Mouse (Mus musculus) lung, adult 2 months (tissue): Measurements from ENCODE around the gene Olfr478. TPM values are rescaled to one million over a fixed set of nuclear protein-coding genes. Genes with fewer than 3 reads are reported as not detected.
"Not testable (repeated sequence)": the region's sequence is repeated elsewhere in the genome, so short reads cannot be mapped to it uniquely, and the experiment has no call there.

ENCODE experiments used
- DNase-seq: peaks from one replicate; pipeline ENCODE4 v3.0.0; 2022
- H3K4me1 ChIP-seq: fragments of 200-500 bp; 2 replicates; pipeline ENCODE4 v1.6.1; 2011; ENCODE audit warnings: low read length; ENCODE audit not compliant: control insufficient read depth, insufficient read depth
- H3K4me3 ChIP-seq: fragments of 200-500 bp; replicated peaks from 2 replicates; pipeline ENCODE3; 2011; ENCODE audit warnings: low read depth, mild to moderate bottlenecking, control low read depth, low read length; ENCODE audit errors: extremely low read depth
- CTCF ChIP-seq: fragments of 200-500 bp; IDR thresholded peaks from 2 replicates; pipeline ENCODE4 v1.5.1; 2011; ENCODE audit warnings: mild to moderate bottlenecking, low read length, control low read depth; ENCODE audit not compliant: insufficient read depth
- POLR2A ChIP-seq: fragments of 200-500 bp; IDR thresholded peaks from 2 replicates; pipeline ENCODE4 v1.6.1; 2011; ENCODE audit warnings: low read depth, mild to moderate bottlenecking, control low read depth, low read length, borderline replicate concordance; ENCODE audit errors: extremely low read depth
- WGBS: fragments of 180-500 bp; shearing (Covaris S2); methylation state at CpG from one replicate; pipeline ENCODE4 v1.1.7; 2018; 5-methylcytosine and 5-hydroxymethylcytosine counted together
- polyA plus RNA-seq: library from polyadenylated mRNA; depleted of rRNA; stranded (reverse); fragments of >200 nt; gene quantifications from 2 replicates; pipeline ENCODE4 v1.2.3, GENCODE M21; 2012; rRNA removed

The Olfr478 gene
- not detected in 2 replicates for polyA plus RNA-seq

DNA sequence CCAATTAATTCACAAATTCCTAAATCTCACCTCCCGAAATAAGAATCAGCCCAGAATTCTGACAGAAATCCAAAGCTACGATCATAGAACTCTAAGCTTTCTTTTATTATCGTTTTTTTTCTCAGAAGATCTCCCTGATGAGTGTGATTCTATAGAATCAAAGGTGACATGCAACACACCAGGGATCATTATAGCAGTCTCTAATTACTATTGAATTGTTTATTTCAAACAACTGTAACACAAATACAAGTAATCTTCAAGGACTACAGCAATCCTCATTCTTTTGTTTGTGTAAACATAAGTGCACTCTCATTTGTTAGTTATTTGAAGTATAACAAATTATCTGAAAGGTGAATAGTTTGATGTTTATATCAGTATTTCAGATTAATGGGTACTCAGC is at the start of gene Olfr478:
TSS of gene Olfr478 (minus strand) at position 101 of the 400 bp plus-strand sequence.
- 67% methylated on average over 3 of the region's 3 CpGs for WGBS
- no peak for DNase-seq
- TF ChIP-seq POLR2A (no peak), CTCF (no peak)
- H3K4me1 ChIP-seq = no peaks in the 10 kb centered on the region
- no peak within 1 kb of the TSS for H3K4me3 ChIP-seq

DNA sequence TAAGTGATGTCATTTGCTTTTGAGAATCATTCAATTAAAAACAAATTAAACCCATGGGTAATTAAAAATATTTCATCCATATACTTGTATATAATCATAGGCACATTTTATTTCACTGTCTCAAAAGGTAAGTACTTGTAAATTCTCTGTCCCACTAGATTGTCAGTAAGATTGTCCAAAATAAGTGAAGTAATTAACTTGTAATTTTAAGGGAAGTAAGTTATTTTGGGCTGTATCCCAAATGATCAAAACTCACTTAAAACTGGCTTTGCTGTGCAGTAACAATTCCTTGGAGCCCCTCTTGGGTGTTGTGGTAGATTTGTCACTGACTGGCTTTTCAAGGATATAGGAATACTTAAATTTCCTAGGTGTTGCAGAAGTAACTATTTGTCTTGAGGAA is 45.8 kb upstream of the Olfr478 start, which contains the start of gene Olfr481:
TSS of gene Olfr481 (plus strand) at position 301 of the 400 bp plus-strand sequence.
- H3K4me3 ChIP-seq = no peak within 1 kb of the TSS
- no peak for DNase-seq
- TF ChIP-seq CTCF (no peak), POLR2A (no peak)
- no peaks in the 10 kb centered on the region for H3K4me1 ChIP-seq

DNA sequence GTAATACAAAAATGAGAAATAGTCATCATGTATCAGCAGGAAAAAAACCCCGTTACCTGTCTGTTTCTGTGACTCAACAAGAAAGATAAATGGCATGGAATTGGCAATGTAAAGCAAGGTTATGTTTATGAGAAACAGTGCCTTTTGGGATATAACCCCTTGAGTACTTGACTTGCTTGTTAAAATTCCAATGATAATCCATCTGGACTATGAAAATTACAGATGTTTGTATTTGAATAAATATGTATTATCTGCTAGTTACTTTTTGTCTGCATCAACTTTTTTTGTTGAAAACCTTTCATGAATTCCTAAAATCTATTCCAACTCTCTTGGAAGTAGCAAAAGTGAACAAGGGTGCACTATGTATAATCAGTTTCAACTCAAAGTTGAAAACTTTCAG is 33.5 kb upstream of the Olfr478 start, which contains the start of gene Olfr480:
TSS of gene Olfr480 (minus strand) at position 101 of the 400 bp plus-strand sequence.
- Histone ChIP-seq H3K4me3 (no peak within 1 kb of the TSS), H3K4me1 (no peaks in the 10 kb centered on the region)
- DNase-seq = no peak
- 80% methylated on average over 1 of the region's 1 CpGs for WGBS
- no peak for TF ChIP-seq POLR2A
- TF ChIP-seq CTCF = no peak

DNA sequence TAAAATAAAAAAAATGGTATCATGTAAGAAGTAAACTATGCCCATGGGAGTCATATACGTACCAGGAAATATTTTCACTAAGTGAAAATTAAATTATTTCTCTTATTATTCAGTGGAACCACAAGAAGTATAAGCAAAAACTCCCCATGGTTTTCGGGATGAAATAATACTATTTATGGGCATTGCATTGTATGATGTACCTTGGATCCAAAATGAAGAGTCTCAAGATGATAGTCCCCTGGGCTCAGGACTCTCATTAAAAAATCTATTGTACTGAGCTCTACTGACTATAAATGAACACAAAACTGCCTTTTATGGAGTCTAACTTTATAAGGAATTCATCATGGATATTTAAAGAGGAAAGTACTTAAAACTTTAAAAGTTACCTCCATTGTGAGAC is 16.6 kb upstream of the Olfr478 start, which contains the start of gene Olfr479:
TSS of gene Olfr479 (plus strand) at position 301 of the 400 bp plus-strand sequence.
- Histone ChIP-seq H3K4me1 (no peaks in the 10 kb centered on the region), H3K4me3 (no peak within 1 kb of the TSS)
- no peak for TF ChIP-seq CTCF
- no peak for TF ChIP-seq POLR2A
- no peak for DNase-seq
- 85% methylated on average over 2 of the region's 2 CpGs for WGBS

DNA sequence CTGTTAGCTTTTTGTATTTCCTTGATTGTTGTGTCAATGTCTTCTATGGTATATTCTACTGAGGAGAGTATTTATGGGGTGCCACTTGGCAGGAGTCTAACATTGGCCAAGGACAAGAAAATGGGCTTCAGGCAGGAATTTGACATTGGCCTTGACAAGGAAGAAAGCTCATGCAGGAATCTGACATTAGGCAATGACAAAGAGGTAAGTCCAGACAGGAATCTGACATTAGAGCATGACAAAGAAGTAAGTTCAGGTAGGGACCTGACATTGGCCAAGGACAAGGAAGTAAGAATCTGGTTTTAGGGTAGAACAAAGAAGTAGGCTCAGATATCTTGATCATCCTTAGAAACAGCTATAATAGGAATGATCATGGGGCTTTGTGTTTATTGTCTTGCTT is 19.5 kb downstream of the Olfr478 start:
- DNase-seq, H3K4me1 ChIP-seq, H3K4me3 ChIP-seq: not testable (repeated sequence)

DNA sequence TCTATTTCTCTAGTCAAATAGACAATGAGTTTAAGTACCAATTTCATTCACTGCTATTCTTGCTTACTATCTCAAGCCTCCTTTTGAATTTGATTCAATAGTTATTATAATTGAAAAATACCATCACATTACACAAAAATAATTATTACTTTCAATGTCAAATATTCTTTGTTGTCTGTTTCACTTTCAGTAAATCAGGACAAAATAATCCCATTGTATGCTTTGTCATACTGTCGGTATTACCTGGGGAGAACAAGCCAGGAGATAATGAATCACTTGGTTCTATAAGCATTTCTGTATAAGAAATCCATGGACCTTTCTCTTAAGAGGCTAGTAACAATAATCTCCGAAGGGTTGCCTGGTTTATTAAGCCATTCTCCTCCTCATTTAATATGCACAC is 47.4 kb downstream of the Olfr478 start, which contains the start of gene Olfr477:
TSS of gene Olfr477 (plus strand) at position 301 of the 400 bp plus-strand sequence.
- no peak for DNase-seq
- TF ChIP-seq CTCF (no peak), POLR2A (no peak)
- no peaks in the 10 kb centered on the region for H3K4me1 ChIP-seq
- WGBS = 68% methylated on average over 2 of the region's 2 CpGs
- no peak within 1 kb of the TSS for H3K4me3 ChIP-seq

Other genes with a start within 250 kb of the Olfr478 start
- gene Ovch2, start 232.8 kb downstream of the Olfr478 start, polyA plus RNA-seq = not detected in 2 replicates
- not detected in 2 replicates for gene Olfr467, start 221.7 kb downstream of the Olfr478 start, polyA plus RNA-seq
- not detected in 2 replicates for gene Olfr469, start 208.4 kb downstream of the Olfr478 start, polyA plus RNA-seq
- gene Olfr470, start 186.5 kb downstream of the Olfr478 start, polyA plus RNA-seq = not detected in 2 replicates
- gene Olfr472, start 136.1 kb downstream of the Olfr478 start, polyA plus RNA-seq = not detected in 2 replicates
- gene Olfr473, start 103.5 kb downstream of the Olfr478 start, polyA plus RNA-seq = not detected in 2 replicates
- gene Olfr474, start 79.3 kb downstream of the Olfr478 start, polyA plus RNA-seq = not detected in 2 replicates
- not detected in 2 replicates for gene Olfr476, start 69.2 kb downstream of the Olfr478 start, polyA plus RNA-seq
- not detected in 2 replicates for gene Olfr477, start 47.3 kb downstream of the Olfr478 start, polyA plus RNA-seq
- gene Olfr479, start 16.7 kb upstream of the Olfr478 start, polyA plus RNA-seq = not detected in 2 replicates
- gene Olfr480, start 33.4 kb upstream of the Olfr478 start, polyA plus RNA-seq = not detected in 2 replicates
- not detected in 2 replicates for gene Olfr481, start 45.9 kb upstream of the Olfr478 start, polyA plus RNA-seq
- gene Olfr482, start 63.6 kb upstream of the Olfr478 start, polyA plus RNA-seq = not detected in 2 replicates
- gene Olfr483, start 66.9 kb upstream of the Olfr478 start, polyA plus RNA-seq = not detected in 2 replicates
- gene Olfr484, start 93.5 kb upstream of the Olfr478 start, polyA plus RNA-seq = not detected in 2 replicates
- gene Olfr485, start 125.9 kb upstream of the Olfr478 start, polyA plus RNA-seq = not detected in 2 replicates
- gene Olfr486, start 138.8 kb upstream of the Olfr478 start, polyA plus RNA-seq = not detected in 2 replicates
- not detected in 2 replicates for gene Olfr487, start 180.6 kb upstream of the Olfr478 start, polyA plus RNA-seq
- gene Olfr488, start 224.4 kb upstream of the Olfr478 start, polyA plus RNA-seq = not detected in 2 replicates